Mouse (Mus musculus): ENCODE measurements around the gene Ccdc183.

The Ccdc183 gene

GRCm38 (mm10) chr2:25577951-25578795, 39.3 kb downstream of the Ccdc183 start:
- peak; percentile 26 for DNase-seq (ENCODE audit: low read depth, low spot score)

GRCm38 (mm10) chr2:25576965-25577891, 40.2 kb downstream of the Ccdc183 start:
- peak; percentile 38 for DNase-seq (ENCODE audit: low read depth, low spot score)

GRCm38 (mm10) chr2:25576028-25576850, 41.2 kb downstream of the Ccdc183 start:
- DNase-seq (ENCODE audit: low read depth, low spot score), result no peak

DNA sequence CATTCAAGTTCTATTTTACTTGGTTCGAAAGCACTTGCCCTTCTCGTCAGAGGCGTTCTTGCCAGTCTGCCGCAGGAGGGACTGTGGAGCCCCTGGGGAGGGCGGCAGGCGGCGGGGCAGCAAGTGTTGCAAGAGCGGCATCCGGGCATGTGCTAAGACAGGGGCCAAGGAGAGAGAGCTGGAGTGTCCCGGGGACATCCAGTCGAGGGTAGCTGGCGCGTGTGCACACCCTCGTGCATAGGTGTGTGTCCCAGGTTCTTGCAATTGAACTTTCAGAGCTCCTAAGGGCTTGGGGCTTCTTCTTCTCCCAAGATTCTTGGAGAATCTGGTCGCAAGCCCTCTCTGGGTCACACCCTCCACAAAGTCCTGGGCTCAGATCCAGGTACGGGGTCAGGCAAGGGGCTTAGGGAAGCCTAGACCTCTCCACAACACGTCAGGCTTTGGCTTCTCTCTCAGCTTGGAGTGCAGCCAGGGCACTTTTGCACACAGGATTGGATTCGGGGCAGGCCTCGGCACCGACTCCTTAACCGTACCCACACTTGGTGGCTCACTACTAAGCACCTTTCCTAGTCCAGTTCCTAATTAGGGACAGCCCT, 41.9 kb downstream of the Ccdc183 start:
- peak; percentile 25 for DNase-seq (ENCODE audit: low read depth, low spot score)

DNA sequence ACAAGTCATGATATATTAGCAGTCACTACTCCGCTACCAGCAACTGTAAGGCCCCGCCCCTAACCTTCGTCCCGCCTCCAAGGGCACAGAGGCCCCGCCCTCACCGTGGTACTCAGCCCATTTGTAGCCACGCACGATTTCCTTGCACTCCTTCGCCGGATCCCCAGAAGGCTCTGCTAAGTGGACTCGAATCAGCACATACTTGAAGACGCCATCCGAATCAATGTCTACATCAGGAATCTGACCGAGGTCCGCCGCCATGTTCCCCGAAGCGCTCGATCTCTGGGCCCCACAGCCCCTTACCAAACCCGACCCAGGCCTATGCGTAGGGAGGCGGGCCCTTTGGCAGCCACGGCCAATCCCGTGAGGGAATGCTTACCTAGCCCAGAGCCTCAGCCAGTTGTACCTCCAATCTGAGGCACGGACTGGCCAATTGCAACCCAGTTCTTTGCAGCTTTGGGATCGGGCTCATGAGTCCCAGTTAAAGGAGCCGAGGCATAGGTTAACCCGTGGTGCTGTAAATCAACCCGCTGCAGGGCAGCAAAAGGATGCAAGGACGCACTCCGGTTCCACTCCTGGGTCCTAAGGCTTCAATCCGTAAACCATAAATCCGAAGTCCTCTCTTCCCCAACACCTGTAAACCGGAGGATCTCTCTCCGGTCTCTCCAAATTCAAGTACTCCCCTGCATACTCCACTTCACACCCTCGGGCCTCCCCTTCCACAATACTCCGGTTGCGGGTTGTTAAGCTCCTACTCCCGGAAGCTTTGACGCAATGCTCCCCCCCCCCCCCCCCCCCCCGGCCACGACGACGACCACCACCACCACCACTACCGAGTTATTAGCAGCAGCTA, 42.7 kb downstream of the Ccdc183 start, which contains the start of the genes Mamdc4 and Phpt1:
Gene Mamdc4, minus strand, starts transcription at position 267 of the 853 bp plus-strand sequence.
Gene Phpt1, minus strand, starts transcription at position 646 of the 853 bp plus-strand sequence.
- DNase-seq (ENCODE audit: low read depth, low spot score), result peak; percentile 97

DNA sequence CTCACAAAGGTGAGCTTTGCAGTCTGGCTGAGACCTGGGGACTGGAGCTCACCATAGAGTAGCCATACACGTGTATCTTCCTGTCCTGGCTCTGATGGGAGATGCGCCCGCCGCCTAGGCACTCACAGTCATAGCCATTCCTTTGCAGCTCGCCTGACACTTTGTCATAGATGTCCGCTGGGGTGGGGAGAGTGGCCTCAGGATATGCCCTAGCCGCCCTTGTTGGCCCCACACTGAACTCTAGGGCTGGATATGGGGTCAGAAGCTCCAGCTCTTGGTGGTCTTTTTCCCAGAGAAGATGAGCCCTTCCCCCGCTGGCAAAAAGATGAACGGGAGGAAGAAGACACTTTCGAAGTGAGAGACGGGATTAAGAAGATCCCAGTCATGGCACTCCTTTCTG, 43.3 kb downstream of the Ccdc183 start:
- DNase-seq (ENCODE audit: low read depth, low spot score), result no peak

DNA sequence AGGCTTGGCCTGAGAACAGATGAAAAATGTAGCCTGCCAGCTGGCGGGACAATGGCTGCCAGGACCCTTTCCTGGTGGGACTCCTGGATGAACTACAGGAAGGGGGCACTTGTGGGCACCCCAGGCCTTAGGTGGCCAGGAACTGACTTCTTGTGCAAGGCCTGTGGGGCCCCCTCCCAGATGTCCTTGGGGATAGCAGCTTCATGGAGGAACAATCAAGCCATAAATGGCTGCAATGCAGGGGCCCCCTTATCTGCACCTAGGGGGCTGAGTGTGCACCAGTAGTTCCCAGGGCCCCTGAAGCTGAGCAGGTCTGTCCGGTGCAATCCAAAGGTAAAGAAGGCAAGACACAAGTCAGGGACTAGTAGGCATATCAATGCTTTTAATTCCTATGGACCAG, 44.4 kb downstream of the Ccdc183 start:
- DNase-seq (ENCODE audit: low read depth, low spot score), result no peak

DNA sequence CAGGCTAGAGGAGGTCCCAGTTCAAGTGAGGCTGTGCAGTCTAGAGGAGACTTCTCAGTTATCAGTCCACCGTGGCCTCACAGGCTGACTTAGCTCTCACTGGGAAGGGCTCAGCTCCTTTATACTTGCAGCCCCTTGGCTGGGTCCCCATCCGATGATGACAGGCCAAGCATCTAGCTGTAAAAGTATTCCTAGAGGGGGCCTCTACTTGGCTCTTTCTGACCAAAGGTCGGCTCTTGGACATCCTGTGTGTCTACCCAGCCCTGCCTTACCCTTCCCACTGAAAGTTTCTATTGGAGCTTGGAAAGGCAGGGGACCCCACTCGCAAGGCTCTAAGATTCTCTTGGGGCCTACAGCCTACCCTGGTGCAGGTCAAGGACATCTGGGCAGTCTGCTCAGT, 46.3 kb downstream of the Ccdc183 start:
- no peak for DNase-seq (ENCODE audit: low read depth, low spot score)

DNA sequence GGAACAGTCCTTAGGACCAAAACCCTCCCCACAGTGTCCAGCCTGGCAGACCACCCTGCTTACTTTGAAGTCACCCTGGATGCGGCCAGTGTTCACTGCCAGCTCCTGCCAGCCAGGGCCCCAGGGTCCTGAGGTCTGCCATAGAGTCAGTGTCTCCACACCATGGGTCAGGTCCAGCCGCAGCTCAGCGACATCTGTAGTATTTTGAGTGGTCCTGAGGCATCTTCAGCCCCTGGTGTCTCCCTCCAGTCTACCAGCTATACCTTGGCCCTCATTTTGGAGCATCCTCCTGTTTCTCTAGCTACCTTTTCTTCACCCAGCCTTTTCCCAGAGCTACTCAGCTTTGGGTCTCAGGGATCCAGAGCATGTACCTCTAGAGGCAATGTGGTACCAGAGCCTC, 48.2 kb downstream of the Ccdc183 start:
- DNase-seq (ENCODE audit: low read depth, low spot score), result no peak

DNA sequence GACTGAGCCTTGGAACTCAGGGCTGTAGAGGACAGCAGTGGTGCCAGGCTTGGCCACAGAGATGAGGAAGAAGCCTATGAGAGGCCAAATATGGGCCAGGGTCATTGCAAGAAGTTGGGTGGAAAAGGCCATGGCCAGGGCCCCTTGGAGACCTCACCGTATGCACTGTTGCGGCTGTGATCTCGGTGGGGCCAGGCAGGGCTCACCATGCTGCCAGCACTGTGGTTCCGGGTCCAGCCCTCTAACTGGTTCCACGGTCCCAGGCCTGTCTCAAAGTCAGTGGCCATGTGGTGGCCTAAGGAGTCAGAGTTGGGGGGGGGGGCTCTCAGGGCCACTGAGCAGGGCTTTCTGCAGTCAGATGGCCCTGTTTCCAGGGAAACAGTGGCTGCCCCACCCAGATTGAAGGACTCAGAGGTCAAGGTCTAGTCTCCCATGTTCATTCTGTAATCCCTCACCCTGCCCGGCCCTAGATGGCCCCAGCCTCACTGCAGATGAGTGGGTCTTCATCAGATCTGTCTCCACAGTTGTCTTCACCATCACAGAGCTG, 48.9 kb downstream of the Ccdc183 start:
- no peak for DNase-seq (ENCODE audit: low read depth, low spot score)

GRCm38 (mm10) chr2:25566558-25566957, 50.9 kb downstream of the Ccdc183 start:
- DNase-seq (ENCODE audit: low read depth, low spot score), result no peak

DNA sequence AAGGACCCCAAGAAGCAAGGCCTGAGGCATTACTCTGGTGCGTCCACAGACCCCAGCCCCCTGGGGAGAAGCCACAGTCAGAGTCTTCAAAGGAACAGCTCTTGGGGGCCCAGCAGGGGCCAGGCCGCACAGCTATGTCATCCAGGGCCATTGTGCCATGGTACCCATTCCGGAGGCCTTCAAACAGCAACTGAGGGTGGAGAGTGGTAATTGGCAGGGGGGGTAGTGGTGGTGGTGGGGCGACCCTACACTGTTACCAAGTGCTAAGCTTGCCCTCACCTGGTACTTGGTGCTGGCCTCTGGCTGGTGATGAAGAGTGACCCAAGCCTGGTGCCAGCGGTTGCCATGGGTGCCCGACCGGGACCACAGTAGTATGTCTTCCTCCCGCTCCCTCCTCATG, 51.7 kb downstream of the Ccdc183 start:
- DNase-seq (ENCODE audit: low read depth, low spot score), result no peak

DNA sequence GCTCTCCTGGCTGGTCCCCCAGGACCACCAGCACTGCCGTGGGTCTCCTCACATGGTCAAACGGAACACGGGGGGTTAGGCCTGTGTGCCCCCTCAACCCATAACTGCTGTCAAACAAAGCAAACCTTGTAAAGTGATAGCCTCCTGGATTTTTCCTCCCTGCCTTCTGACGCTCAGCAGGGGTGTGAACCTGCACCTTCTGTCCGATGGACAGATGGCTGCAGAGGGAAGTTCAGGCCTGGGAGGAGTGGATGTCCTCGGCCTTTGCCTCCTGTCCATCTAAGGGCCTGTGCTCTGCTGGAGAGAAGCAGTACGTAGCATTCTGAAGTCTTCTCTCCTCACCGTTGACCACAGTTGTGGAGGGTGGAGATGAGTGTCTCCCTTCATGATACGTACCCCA, 55.5 kb downstream of the Ccdc183 start:
- DNase-seq (ENCODE audit: low read depth, low spot score), result no peak

- no peak for DNase-seq (ENCODE audit: low read depth, low spot score)
These were observed 56.9 kb downstream of the Ccdc183 start for GRCm38 (mm10) chr2:25560551-25560950.

DNA sequence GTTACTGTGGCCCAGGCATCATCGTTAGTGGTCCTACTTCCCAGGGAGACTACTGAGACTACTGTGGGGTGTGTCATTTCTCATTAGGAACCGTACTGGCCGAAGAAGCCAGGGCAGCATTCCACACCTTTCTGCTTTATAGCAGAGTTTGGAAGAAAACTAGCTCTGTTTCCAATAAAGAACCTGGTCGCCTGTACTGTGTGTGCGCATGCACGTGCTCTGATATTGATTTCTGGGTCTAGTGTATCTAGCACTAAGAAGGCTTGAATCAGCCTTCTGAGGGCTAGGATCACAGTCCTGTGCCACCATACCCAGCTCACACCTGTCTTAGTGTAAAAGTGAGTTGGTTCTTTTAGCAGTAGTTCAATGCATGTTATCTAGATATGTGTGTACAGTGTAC, 58.7 kb downstream of the Ccdc183 start:
- no peak for DNase-seq (ENCODE audit: low read depth, low spot score)
